Mouse (Mus musculus): Measurements from ENCODE around the gene Ints6l. TPM values are rescaled to one million over a fixed set of nuclear protein-coding genes. Genes with fewer than 3 reads are reported as not detected.

Gene Ints6l
- polyA plus RNA-seq, 1 experiment from 2014 or later: 23.6 TPM

DNA sequence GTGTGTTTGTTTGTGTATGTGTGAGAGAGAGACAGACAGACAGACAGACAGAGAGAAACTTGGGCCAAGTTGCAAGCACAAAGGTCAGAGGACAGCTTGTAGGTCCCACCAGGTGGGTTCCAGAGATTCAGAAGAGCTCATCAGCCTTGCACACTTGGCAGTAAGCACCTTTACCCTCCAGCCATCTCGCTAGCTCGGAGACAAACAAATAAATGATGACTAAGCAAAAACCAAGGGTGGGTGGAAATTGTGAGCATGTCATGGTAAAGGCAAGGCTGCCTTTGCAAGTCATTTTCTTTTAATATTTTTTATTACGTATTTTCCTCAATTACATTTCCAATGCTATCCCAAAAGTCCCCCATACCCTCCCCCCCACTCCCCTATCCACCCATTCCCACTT, 98.9 kb downstream of the Ints6l start:
- Histone ChIP-seq H3K9me3 (replicated peaks) (no peaks in the 10 kb centered on the region), H3K36me3 (no peaks in the 10 kb centered on the region), H3K4me1 (no peaks in the 10 kb centered on the region), H3K27me3 (ENCODE audit: low read depth, poor library complexity, severe bottlenecking) (no peaks in the 10 kb centered on the region), H3K4me3 (no peak overlapping the region), H3K27ac (replicated peaks) (no peak overlapping the region)
- WGBS: 76% methylated on average over 3 of the region's 3 CpGs
- DNase-seq (ENCODE audit: low spot score): no peak

Other genes with a start within 250 kb of the Ints6l start
- not detected in 2 replicates for gene Gm773, start 242.0 kb upstream of the Ints6l start, polyA plus RNA-seq (2016; fragmentation: Nextera tagmentation; extraction: Ambion mirVana)
- 6.5 and 7.4 TPM in 2 replicates for gene Zfp449, start 108.5 kb upstream of the Ints6l start, polyA plus RNA-seq (2016; fragmentation: Nextera tagmentation; extraction: Ambion mirVana)
- gene Smim10l2a, start 80.3 kb upstream of the Ints6l start, polyA plus RNA-seq (2016; fragmentation: Nextera tagmentation; extraction: Ambion mirVana): 3.3 and 4.4 TPM in 2 replicates
- 1.4 and 1.7 TPM in 2 replicates for gene Gm2174, start 6.9 kb upstream of the Ints6l start, polyA plus RNA-seq (2016; fragmentation: Nextera tagmentation; extraction: Ambion mirVana)
- not detected in 2 replicates for gene Gm10477, start 69.9 kb downstream of the Ints6l start, polyA plus RNA-seq (2016; fragmentation: Nextera tagmentation; extraction: Ambion mirVana)
- not detected in 2 replicates for gene Gm648, start 94.7 kb downstream of the Ints6l start, polyA plus RNA-seq (2016; fragmentation: Nextera tagmentation; extraction: Ambion mirVana)
- gene Mmgt1, start 143.2 kb downstream of the Ints6l start, polyA plus RNA-seq (2016; fragmentation: Nextera tagmentation; extraction: Ambion mirVana): 43.2 and 45.5 TPM in 2 replicates
- 12.9 and 17.5 TPM in 2 replicates for gene Slc9a6, start 154.9 kb downstream of the Ints6l start, polyA plus RNA-seq (2016; fragmentation: Nextera tagmentation; extraction: Ambion mirVana)

Measured in midbrain, embryonic 10.5 days (tissue).